Mouse (Mus musculus) limb, embryonic 15.5 days (tissue): ENCODE measurements around the gene Col4a2. TPM values are rescaled to one million over a fixed set of nuclear protein-coding genes. Genes with fewer than 3 reads are reported as not detected.
"Not testable (repeated sequence)": the region's sequence is repeated elsewhere in the genome, so short reads cannot be mapped to it uniquely, and the experiment has no call there.

Experiments used
- ATAC-seq: fragments of 200-750 bp; cut with Nextera tagmentation; 2 replicates; pipeline ENCODE4 v1.8.0; 2017; ENCODE audit warnings: low read depth, moderate TSS enrichment; ENCODE audit not compliant: insufficient number of reproducible peaks, low FRiP score, low TSS enrichment
- H3K27ac ChIP-seq: fragments of 300-500 bp; sonication (generic); 2 replicates; pipeline ENCODE4 v1.5.1; 2015; ENCODE audit warnings: moderate library complexity, mild to moderate bottlenecking, inconsistent platforms
- H3K27me3 ChIP-seq: fragments of 300-500 bp; sonication (generic); 2 replicates; pipeline ENCODE4 v1.6.1; 2015; ENCODE audit warnings: inconsistent platforms
- H3K36me3 ChIP-seq: fragments of 300-500 bp; sonication (generic); 2 replicates; pipeline ENCODE4 v1.6.1; 2015; ENCODE audit warnings: inconsistent platforms
- H3K4me1 ChIP-seq: fragments of 300-500 bp; sonication (generic); 2 replicates; pipeline ENCODE4 v1.6.1; 2015; ENCODE audit warnings: inconsistent platforms
- H3K4me2 ChIP-seq: fragments of 300-500 bp; sonication (generic); 2 replicates; pipeline ENCODE4 v1.6.1; 2015; ENCODE audit warnings: mild to moderate bottlenecking, inconsistent platforms
- H3K4me3 ChIP-seq: fragments of 300-500 bp; sonication (generic); 2 replicates; pipeline ENCODE4 v1.5.1; 2015; ENCODE audit warnings: mild to moderate bottlenecking, inconsistent platforms
- H3K9ac ChIP-seq: fragments of 300-500 bp; sonication (generic); 2 replicates; pipeline ENCODE4 v1.6.1; 2015; ENCODE audit warnings: inconsistent platforms
- H3K9me3 ChIP-seq: fragments of 300-500 bp; sonication (generic); 2 replicates; pipeline ENCODE4 v1.6.1; 2016; ENCODE audit warnings: inconsistent platforms
- WGBS: fragments of 180-500 bp; shearing (Covaris S2); methylation state at CpG from one replicate; pipeline ENCODE4 v1.1.7; 2015; 5-methylcytosine and 5-hydroxymethylcytosine counted together
- polyA plus RNA-seq: library from polyadenylated mRNA; unstranded; fragments of >200 nt; fragmentation: Nextera tagmentation; extraction: Ambion mirVana; gene quantifications from 2 replicates; pipeline ENCODE4 v1.2.1, GENCODE M21; 2015

Col4a2 gene
- polyA plus RNA-seq, 1 experiment from 2014 or later: 77.4 TPM

DNA sequence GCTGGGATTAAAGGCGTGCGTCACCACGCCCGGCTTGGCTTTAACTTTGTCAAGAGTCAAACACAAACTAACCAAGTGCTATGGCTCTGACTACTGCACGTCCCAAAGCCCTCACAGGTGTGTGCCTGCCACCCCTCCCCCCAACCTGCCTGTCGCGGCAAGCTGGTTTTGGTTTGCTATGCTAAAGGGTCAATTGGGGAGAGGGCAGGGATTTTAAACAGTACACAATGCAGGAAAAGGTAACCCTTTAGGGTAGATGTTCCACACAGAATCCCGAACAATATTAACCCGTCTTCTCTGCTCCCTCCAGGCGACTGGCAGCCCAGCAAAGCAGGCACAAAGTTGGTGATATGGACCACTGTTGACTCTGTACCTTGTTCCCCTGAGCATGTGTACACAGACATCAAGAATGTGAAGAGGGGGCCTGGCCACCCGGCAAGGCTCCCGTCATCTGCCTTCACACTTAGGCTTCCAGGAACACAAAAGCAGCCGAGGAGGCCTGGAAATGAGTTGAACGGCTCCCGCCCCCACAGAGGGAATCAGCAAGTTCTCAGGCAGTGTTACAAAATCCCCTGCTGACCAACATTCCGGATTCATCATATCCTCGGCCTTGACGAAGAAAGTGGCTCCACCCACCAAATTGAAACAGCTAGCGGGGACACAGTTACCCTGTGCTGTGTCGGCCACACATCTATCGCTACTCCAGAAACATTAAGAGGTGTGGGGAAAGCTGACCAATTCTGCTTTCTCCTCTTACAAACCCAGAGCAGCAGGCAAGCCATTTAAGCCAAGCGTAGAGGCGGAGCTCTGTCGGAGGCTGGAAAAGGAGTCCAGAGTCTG is 164.0 kb downstream of the Col4a2 start:
- Histone ChIP-seq H3K9me3 (no peaks in the 10 kb centered on the region), H3K4me3 (peak overlapping the region; percentile 57), H3K27me3 (peaks cover 79% of the 10 kb centered on the region), H3K36me3 (no peaks in the 10 kb centered on the region), H3K9ac (no peak overlapping the region), H3K27ac (no peak overlapping the region), H3K4me2 (peak overlapping the region; percentile 100), H3K4me1 (peaks cover 32% of the 10 kb centered on the region)
- no peak for ATAC-seq
- 8% methylated on average over 24 of the region's 24 CpGs for WGBS

DNA sequence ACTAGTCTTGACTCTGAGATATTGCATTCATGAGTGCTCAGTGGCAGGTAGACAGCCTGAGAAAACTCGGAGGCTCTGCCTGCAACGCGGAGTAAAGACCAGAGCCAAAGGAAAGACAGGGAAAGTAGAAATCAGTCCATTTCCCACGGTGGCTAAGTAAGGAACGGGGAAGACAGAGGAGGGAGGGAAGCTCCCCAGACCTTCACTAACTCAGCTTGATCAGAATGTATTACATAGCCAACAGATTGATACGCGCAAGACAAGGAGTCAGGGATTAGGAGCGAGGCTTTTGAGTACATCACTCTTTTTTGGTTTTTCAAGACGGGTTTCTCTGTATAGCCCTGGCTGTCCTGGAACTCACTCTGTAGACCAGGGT is 164.6 kb downstream of the Col4a2 start:
- WGBS: 6% methylated on average over 9 of the region's 9 CpGs
- Histone ChIP-seq H3K9me3 (no peaks in the 10 kb centered on the region), H3K4me3 (peak overlapping the region; percentile 57), H3K4me1 (peaks cover 32% of the 10 kb centered on the region), H3K36me3 (no peaks in the 10 kb centered on the region), H3K27me3 (peaks cover 81% of the 10 kb centered on the region), H3K27ac (no peak overlapping the region), H3K9ac (no peak overlapping the region), H3K4me2 (peak overlapping the region; percentile 100)
- ATAC-seq: no peak

DNA sequence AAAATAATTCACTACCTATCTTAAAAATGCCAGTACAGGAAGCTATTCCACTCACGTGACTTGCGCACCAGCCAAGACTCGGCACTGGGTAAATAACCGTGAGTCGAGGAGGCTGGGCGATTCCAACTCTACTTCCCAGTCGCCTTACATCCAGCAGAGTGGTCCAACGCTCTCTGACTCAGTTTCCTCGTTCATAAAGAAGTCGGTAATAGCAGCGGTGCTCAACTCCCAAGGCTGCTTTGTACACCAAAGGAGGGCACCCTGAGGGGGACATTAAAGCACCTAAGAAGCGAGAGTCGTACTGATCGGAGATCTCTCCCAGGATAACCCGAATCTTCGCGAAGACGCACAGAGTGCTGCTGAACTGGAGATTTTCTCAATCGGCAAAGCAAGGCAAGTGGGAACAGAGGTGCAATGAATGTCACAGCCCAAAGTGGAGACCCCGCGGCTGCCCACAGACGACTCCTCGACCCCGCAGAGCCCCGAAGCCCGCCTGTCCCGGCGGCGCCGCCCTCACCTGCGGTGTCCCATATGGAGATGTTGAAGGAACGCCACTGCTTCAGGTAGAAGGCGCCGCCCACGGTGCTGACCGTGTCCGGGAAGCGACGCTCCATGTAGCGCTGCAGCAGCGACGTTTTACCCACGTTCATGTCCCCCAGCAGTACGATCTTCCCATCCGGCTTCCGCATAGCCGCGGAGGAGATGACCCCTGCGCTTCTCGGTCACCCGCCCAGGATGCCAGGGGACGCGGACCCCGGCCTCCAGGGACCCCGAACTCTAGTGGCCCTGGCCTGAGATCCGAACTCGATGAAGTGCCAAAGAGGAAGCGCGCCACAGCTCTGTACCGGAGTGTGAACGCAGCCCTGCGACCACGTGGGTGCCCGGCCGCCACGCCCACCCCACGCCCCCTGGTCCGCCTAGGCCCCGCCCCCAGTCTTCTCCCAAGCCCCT is 165.5 kb downstream of the Col4a2 start, which contains the start of gene Rab20:
TSS of gene Rab20 (minus strand) at position 900 of the 951 bp plus-strand sequence.
- Histone ChIP-seq H3K36me3 (no peaks in the 10 kb centered on the region), H3K9me3 (no peaks in the 10 kb centered on the region), H3K27ac (no peak within 1 kb of the TSS), H3K4me1 (peaks cover 32% of the 10 kb centered on the region), H3K9ac (0 out of 2 replicates have a peak within 1 kb of the TSS, but pooled peaks have one; percentile 37), H3K4me2 (peak within 1 kb of the TSS; percentile 100), H3K4me3 (peak within 1 kb of the TSS; percentile 57), H3K27me3 (peaks cover 80% of the 10 kb centered on the region)
- under 1% methylated on average over 69 of the region's 69 CpGs for WGBS
- peak; percentile 70 for ATAC-seq

DNA sequence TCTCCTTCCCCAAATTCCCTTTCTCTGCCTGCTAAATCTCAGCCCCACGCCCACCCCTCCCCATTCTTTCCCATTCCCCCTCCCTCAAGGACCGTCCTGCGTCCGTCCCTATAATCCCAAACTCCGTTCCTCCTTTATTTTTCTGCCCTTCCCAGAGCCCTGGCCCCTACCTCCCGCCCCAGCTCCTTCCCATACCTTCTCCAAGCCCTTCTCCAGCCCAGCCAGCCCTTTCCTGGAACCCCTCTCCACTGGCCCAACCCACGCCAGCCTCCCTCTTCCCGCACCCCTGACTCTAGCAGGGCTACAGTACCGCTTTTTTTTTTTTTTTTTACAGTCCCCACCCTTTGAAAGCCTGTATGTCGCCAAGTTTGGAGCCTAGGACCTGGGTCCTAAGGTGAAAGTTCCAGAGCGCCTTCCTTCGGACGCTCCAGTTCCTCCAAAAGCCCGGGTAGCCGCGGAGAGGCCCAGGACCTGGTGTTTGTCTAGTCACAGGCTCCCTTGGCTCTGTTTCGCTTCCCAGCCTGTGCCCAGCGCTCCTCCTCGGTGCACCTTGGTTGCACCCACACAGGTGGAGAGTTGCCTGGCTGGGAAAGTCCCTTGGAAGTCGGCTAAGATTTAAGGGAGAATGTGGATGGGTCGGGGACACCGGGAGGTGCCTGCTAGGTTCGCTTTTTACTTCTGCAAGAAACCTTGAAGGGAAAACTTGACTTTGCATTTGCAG is 166.4 kb downstream of the Col4a2 start:
- Histone ChIP-seq H3K9me3 (no peaks in the 10 kb centered on the region), H3K9ac (no peak overlapping the region), H3K4me3 (peak overlapping the region; percentile 57), H3K4me1 (peaks cover 32% of the 10 kb centered on the region), H3K27ac (no peak overlapping the region), H3K4me2 (peak overlapping the region; percentile 100), H3K36me3 (no peaks in the 10 kb centered on the region), H3K27me3 (peaks cover 72% of the 10 kb centered on the region)
- ATAC-seq: no peak
- 4% methylated on average over 22 of the region's 23 CpGs for WGBS

DNA sequence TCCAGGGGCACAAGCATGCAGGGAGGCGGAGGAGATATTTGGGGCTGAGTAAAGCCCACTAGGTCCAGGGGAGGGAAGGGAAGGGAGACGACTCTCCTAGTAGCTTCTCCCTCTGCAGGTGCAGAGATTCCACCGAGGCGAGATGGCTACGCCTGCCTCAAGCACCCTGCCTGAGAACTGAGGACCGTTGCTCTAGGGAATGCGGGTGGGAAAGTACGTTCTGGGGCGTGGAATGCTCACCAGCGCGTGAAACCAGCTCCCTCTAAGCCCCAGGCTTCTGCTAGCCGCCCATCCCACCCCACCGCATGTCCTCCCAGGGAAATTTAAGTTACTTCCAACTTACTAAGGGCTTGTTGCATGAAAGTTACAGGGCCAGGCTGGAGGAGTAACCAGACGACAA is 167.0 kb downstream of the Col4a2 start:
- H3K9ac ChIP-seq: no peak overlapping the region
- peaks cover 32% of the 10 kb centered on the region for H3K4me1 ChIP-seq
- WGBS: 10% methylated on average over 14 of the region's 14 CpGs
- H3K27ac ChIP-seq: no peak overlapping the region
- ATAC-seq: no peak
- no peak overlapping the region for H3K4me3 ChIP-seq
- no peaks in the 10 kb centered on the region for H3K9me3 ChIP-seq
- H3K27me3 ChIP-seq: peaks cover 66% of the 10 kb centered on the region
- H3K4me2 ChIP-seq: no peak overlapping the region
- no peaks in the 10 kb centered on the region for H3K36me3 ChIP-seq

DNA sequence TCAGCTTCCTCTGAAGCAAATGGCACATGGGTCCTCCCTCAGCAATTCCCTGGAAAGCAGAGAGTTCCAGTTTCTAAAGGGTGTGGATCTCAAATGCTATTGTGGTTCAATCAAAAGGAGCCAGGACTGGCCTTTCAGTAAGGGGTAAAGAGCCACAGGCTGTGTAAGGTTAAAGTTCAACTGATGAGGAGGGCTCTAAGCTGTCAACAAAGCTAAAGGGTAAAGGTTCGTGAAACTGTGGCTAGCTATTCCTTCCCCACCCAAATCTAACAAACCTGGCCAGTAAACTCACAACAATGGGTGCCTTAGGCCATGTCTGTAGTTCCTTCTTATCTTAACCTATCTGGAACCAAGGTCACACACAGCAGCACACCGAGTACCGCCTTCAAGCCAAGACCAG is 169.3 kb downstream of the Col4a2 start:
- Histone ChIP-seq H3K4me2 (no peak overlapping the region), H3K27ac (no peak overlapping the region), H3K9me3 (no peaks in the 10 kb centered on the region), H3K4me3 (no peak overlapping the region), H3K4me1 (peaks cover 25% of the 10 kb centered on the region), H3K36me3 (no peaks in the 10 kb centered on the region), H3K27me3 (peaks cover 47% of the 10 kb centered on the region), H3K9ac (no peak overlapping the region)
- 70% methylated on average over 3 of the region's 3 CpGs for WGBS
- ATAC-seq: no peak

DNA sequence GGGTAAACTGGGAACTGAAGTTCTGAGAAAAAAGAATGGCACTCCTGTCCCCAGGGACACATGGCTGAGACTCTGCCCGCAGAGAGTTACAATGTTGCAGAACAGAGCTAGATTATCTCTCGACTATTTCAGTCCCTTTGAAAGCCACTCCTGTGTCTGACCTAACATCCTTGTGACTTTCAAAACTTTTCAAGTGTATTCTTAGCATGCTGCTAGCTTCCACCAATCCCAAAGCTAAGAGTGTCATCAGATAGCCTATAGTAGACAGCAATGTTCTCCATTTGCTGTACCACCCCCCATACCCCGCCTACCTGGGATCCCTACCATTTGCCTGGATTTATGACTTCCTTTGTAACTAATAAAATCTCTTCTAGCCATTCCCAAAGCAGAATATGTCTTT is 169.9 kb downstream of the Col4a2 start:
- H3K4me1 ChIP-seq: peaks cover 18% of the 10 kb centered on the region
- WGBS: 56% methylated on average over 3 of the region's 3 CpGs
- peaks cover 46% of the 10 kb centered on the region for H3K27me3 ChIP-seq
- H3K4me2 ChIP-seq: no peak overlapping the region
- no peaks in the 10 kb centered on the region for H3K36me3 ChIP-seq
- H3K27ac ChIP-seq: no peak overlapping the region
- no peak overlapping the region for H3K9ac ChIP-seq
- no peak for ATAC-seq
- H3K4me3 ChIP-seq: no peak overlapping the region
- no peaks in the 10 kb centered on the region for H3K9me3 ChIP-seq

DNA sequence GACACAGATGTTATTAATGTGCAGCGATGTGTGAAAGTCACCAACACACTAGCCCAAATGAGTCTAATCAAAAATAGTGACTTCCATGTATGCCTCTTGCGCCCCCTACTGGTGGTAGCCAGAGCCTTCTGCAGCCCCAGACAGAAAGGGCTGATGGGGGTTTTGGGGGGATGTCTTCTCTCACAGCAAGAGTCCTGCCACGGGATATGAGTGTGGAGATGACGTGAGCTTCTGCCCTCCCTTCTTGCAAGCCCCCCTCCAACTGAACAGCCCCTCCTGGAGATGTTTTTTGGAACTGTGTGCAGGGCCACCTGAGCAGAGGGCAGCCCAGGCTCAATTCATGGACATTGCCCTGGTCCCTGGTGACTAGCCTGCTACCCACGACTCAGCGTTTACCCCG is 173.5 kb downstream of the Col4a2 start:
- Histone ChIP-seq H3K4me3 (no peak overlapping the region), H3K27ac (no peak overlapping the region), H3K36me3 (no peaks in the 10 kb centered on the region), H3K4me2 (no peak overlapping the region), H3K9ac (no peak overlapping the region), H3K27me3 (peaks cover 23% of the 10 kb centered on the region), H3K9me3 (no peaks in the 10 kb centered on the region), H3K4me1 (no peaks in the 10 kb centered on the region)
- 23% methylated on average over 7 of the region's 7 CpGs for WGBS
- no peak for ATAC-seq

DNA sequence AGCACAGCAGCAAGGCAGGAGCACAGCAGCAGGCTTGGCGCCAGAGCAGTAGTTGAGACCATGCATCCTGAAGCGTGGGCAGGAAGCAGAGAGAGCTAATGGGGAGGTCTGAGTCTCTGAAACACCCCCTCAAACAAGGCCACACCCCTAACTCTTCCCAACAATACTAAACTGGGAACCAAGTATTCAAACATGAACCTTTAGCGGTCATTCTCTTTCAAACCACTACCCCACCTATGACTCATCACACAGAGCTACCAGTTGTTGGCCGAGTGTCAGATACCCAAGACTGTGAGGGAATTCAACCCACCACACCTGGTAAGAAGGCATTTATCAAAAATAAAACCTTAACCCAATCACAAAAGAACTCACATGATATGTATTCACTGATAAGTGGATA is 174.6 kb downstream of the Col4a2 start:
- Histone ChIP-seq H3K4me2 (no peak overlapping the region), H3K36me3 (no peaks in the 10 kb centered on the region), H3K27me3 (peaks cover 18% of the 10 kb centered on the region; the same call in 1 of the 2 replicates), H3K27ac (no peak overlapping the region), H3K9ac (no peak overlapping the region), H3K4me3 (no peak overlapping the region), H3K4me1 (no peaks in the 10 kb centered on the region), H3K9me3 (no peaks in the 10 kb centered on the region)
- no peak for ATAC-seq
- 80% methylated on average over 4 of the region's 4 CpGs for WGBS

DNA sequence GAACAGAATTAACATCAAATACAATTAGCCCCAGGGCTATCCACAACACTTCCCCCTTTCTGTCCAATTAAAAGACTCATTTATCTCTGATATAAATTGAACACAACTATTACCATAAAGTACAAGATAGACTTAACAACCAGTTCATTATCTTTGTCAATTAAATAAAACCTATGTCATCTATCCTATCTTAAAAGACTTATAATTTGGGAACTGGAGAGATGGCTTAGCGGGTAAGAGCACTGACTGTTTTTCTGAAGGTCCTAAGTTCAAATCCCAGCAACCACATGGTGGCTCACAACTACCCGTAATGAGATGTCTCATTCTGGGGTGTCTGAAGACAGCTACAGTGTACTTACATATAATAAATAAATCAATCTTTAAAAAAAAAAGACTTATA is 179.7 kb downstream of the Col4a2 start:
- not testable (repeated sequence) for H3K9ac ChIP-seq, H3K4me3 ChIP-seq, ATAC-seq, H3K27ac ChIP-seq, H3K9me3 ChIP-seq, H3K36me3 ChIP-seq, H3K4me2 ChIP-seq, H3K4me1 ChIP-seq
- 81% methylated on average over 2 of the region's 2 CpGs for WGBS
- peaks cover 12% of the 10 kb centered on the region; the same call in 1 of the 2 replicates for H3K27me3 ChIP-seq
